Mouse (Mus musculus): ENCODE results near the gene R3hdm1. TPM values are rescaled to one million over a fixed set of nuclear protein-coding genes. Genes with fewer than 3 reads are reported as not detected.
"Not testable (repeated sequence)": the region's sequence is repeated elsewhere in the genome, so short reads cannot be mapped to it uniquely, and the experiment has no call there.

Gene R3hdm1
- polyA plus RNA-seq, 1 experiment from 2014 or later: 114 TPM

DNA sequence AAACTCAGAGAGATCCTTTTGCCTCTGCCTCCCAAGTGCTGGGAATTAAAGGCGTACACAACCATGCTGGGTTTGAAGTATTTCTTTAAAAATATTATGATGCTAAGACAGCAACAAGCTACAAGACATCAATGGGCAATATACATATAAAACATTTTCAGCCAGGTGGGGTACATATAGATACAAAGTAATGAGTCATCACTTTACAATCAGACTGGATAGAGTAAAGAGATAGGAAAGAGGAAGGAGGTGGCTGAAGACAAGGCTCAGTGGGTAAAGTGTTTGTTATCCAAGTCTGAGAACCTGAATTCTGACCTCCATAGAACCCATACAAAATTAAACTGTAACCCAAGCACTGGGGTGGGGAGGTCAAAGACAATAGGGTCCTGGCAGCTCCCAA lies 4.8 kb upstream of the R3hdm1 start:
- ATAC-seq (ENCODE audit: low FRiP score) (no peak), DNase-seq (ENCODE audit: low spot score) (no peak)
- 91% methylated on average over 1 of the region's 1 CpGs for WGBS
- Histone ChIP-seq H3K9ac (ENCODE audit: low read depth, low read length) (no peak overlapping the region), H3K36me3 (ENCODE audit: control insufficient read depth, insufficient read depth, low read length) (no peaks in the 10 kb centered on the region), H3K4me2 (replicated peaks; ENCODE audit: low read depth, low read length) (no peak overlapping the region), H3K4me3 (ENCODE audit: low read depth, low read length) (no peak overlapping the region), H3K4me1 (replicated peaks; ENCODE audit: control insufficient read depth, insufficient read depth, low read length) (no peaks in the 10 kb centered on the region), H3K9me3 (ENCODE audit: control insufficient read depth, low read length) (no peaks in the 10 kb centered on the region), H3K27me3 (ENCODE audit: control insufficient read depth, insufficient read depth, low read length) (no peaks in the 10 kb centered on the region), H3K27ac (ENCODE audit: low read depth, low read length) (no peak overlapping the region)

DNA sequence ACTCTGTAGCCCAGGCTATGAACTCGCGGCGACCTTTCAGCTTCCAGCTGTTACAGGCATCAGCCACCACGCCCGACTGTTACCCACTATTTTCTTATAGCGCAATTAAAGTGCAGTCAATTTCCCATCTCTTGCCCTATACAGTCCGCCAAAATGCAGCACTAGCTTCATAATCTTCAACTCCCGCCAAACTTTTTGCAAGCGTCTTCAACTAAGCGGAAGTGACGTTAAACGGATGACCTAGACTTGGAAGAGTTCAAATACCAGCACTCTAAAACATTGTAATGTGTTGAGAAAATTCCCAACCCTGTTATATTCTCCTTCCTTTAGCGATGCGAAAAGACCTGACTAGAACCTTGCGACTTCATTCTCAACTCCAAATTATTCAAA lies 855 bp upstream of the R3hdm1 start:
- no peak overlapping the region for H3K27ac ChIP-seq (ENCODE audit: low read depth, low read length)
- under 1% methylated on average over 15 of the region's 15 CpGs for WGBS
- DNase-seq (ENCODE audit: low spot score) (peak; percentile 83), ATAC-seq (ENCODE audit: low FRiP score) (peak; percentile 33)
- no peaks in the 10 kb centered on the region for H3K27me3 ChIP-seq (ENCODE audit: control insufficient read depth, insufficient read depth, low read length)
- peak overlapping the region; percentile 38; the same call in 1 of the 2 replicates for H3K9ac ChIP-seq (ENCODE audit: low read depth, low read length)
- peak overlapping the region; percentile 92 for H3K4me3 ChIP-seq (ENCODE audit: low read depth, low read length)
- H3K36me3 ChIP-seq (ENCODE audit: control insufficient read depth, insufficient read depth, low read length): no peaks in the 10 kb centered on the region
- H3K4me2 ChIP-seq (replicated peaks; ENCODE audit: low read depth, low read length): peak overlapping the region; percentile 35
- H3K9me3 ChIP-seq (ENCODE audit: control insufficient read depth, low read length): no peaks in the 10 kb centered on the region
- H3K4me1 ChIP-seq (replicated peaks; ENCODE audit: control insufficient read depth, insufficient read depth, low read length): no peaks in the 10 kb centered on the region

GRCm38 (mm10) chr1:128103520-128104088 lies 503 bp downstream of the R3hdm1 start:
- ATAC-seq (ENCODE audit: low FRiP score) (peak; percentile 78), DNase-seq (ENCODE audit: low spot score) (no peak)
- H3K27ac ChIP-seq (ENCODE audit: low read depth, low read length): peak overlapping the region; percentile 93

DNA sequence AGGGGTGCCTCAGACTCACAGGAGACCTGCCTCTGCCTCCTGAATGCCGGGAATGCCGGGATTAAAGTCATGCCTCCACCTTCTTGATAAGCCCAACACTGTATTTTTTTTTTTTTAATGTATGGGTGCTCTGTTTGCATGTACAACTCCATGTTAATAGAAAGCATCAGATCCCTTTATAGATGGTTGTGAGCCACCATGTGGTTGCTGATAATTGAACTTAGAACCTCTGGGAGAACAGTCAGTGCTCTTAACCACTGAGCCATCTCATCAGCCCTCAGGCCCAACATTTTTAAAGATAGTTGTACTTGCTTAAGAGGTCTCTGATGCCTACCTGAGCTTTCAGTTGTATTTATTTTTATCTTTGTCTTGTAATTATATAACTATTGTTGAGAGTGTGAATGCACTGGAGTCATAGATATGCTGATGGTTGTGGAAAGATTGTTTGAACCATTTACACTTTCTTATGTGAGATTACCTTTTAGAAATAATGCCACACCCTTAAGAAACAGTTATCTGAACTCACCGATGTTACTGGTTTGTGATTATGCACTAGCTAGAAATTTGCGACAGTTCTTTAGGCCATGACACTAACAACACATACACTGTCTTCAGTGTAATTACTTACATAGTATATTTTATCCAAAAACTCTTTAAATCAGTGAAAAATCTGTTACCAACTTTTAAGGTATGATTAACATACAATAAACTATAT lies 18.0 kb downstream of the R3hdm1 start:
- Histone ChIP-seq H3K4me3 (ENCODE audit: low read depth, low read length) (no peak overlapping the region), H3K27ac (ENCODE audit: low read depth, low read length) (no peak overlapping the region), H3K36me3 (ENCODE audit: control insufficient read depth, insufficient read depth, low read length) (no peaks in the 10 kb centered on the region), H3K9me3 (ENCODE audit: control insufficient read depth, low read length) (no peaks in the 10 kb centered on the region), H3K9ac (ENCODE audit: low read depth, low read length) (no peak overlapping the region), H3K4me2 (replicated peaks; ENCODE audit: low read depth, low read length) (no peak overlapping the region), H3K27me3 (ENCODE audit: control insufficient read depth, insufficient read depth, low read length) (no peaks in the 10 kb centered on the region), H3K4me1 (replicated peaks; ENCODE audit: control insufficient read depth, insufficient read depth, low read length) (no peaks in the 10 kb centered on the region)
- ATAC-seq (ENCODE audit: low FRiP score): no peak
- no peak for DNase-seq (ENCODE audit: low spot score)
- 96% methylated on average over 4 of the region's 4 CpGs for WGBS

More at GRCm38 (mm10) chr1:128103520-128104088, 503 bp downstream of the R3hdm1 start:
- Histone ChIP-seq H3K4me2 (replicated peaks; ENCODE audit: low read depth, low read length) (peak overlapping the region; percentile 63), H3K36me3 (ENCODE audit: control insufficient read depth, insufficient read depth, low read length) (no peaks in the 10 kb centered on the region), H3K9me3 (ENCODE audit: control insufficient read depth, low read length) (no peaks in the 10 kb centered on the region), H3K4me1 (replicated peaks; ENCODE audit: control insufficient read depth, insufficient read depth, low read length) (no peaks in the 10 kb centered on the region), H3K9ac (ENCODE audit: low read depth, low read length) (peak overlapping the region; percentile 91), H3K27me3 (ENCODE audit: control insufficient read depth, insufficient read depth, low read length) (no peaks in the 10 kb centered on the region), H3K4me3 (ENCODE audit: low read depth, low read length) (peak overlapping the region; percentile 92)
- WGBS: under 1% methylated on average over 43 of the region's 47 CpGs

DNA sequence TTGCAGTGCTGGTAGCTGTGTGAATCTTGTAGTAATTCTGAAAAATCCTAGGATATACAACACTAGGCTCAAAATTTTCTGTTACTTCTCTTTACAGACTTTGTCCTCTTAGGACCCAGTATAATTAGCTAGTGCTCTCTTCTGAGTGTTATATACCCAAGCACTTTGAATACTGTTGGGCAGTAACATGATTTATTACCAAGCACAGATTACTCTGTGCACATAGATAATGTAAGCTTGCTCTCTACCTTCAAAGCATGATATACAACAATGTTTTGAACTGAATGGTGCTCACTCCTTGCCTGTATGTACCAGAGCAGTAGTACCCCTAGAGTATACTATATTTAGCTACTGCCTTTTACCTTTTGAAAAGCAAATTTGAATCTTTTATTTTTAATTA lies 33.1 kb downstream of the R3hdm1 start:
- H3K4me1 ChIP-seq (replicated peaks; ENCODE audit: control insufficient read depth, insufficient read depth, low read length); H3K4me2 ChIP-seq (replicated peaks; ENCODE audit: low read depth, low read length); H3K27ac ChIP-seq (ENCODE audit: low read depth, low read length); H3K9ac ChIP-seq (ENCODE audit: low read depth, low read length); DNase-seq (ENCODE audit: low spot score); H3K9me3 ChIP-seq (ENCODE audit: control insufficient read depth, low read length); ATAC-seq (ENCODE audit: low FRiP score); H3K27me3 ChIP-seq (ENCODE audit: control insufficient read depth, insufficient read depth, low read length); H3K4me3 ChIP-seq (ENCODE audit: low read depth, low read length); H3K36me3 ChIP-seq (ENCODE audit: control insufficient read depth, insufficient read depth, low read length): not testable (repeated sequence)

GRCm38 (mm10) chr1:128141039-128141438 lies 37.9 kb downstream of the R3hdm1 start:
- no peaks in the 10 kb centered on the region for H3K4me1 ChIP-seq (replicated peaks; ENCODE audit: control insufficient read depth, insufficient read depth, low read length)

DNA sequence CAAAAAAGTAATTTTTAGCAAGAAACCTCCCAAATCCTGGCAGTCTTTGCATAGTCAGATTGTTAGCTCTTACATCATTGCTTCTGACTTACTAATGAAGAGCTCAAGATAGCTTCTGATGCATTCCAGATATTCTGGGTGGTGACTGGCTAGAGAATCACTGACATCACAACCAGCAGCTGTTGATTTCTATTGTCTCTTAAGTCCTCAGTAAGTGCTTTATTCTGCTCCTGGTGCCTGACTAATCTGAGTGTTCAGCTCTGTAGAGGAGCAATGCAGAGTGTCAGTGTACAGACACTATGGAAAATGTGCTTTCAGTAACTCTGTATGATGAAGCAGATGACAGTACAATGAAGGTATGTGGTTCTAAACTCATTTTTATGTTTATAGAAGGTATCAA lies 38.6 kb downstream of the R3hdm1 start:
- Histone ChIP-seq H3K36me3 (ENCODE audit: control insufficient read depth, insufficient read depth, low read length) (no peaks in the 10 kb centered on the region), H3K9ac (ENCODE audit: low read depth, low read length) (no peak overlapping the region), H3K4me3 (ENCODE audit: low read depth, low read length) (no peak overlapping the region), H3K27ac (ENCODE audit: low read depth, low read length) (no peak overlapping the region), H3K27me3 (ENCODE audit: control insufficient read depth, insufficient read depth, low read length) (no peaks in the 10 kb centered on the region), H3K4me2 (replicated peaks; ENCODE audit: low read depth, low read length) (no peak overlapping the region), H3K4me1 (replicated peaks; ENCODE audit: control insufficient read depth, insufficient read depth, low read length) (no peaks in the 10 kb centered on the region), H3K9me3 (ENCODE audit: control insufficient read depth, low read length) (no peaks in the 10 kb centered on the region)
- ATAC-seq (ENCODE audit: low FRiP score) (no peak), DNase-seq (ENCODE audit: low spot score) (peak; percentile 6)

More at GRCm38 (mm10) chr1:128141039-128141438, 37.9 kb downstream of the R3hdm1 start:
- no peaks in the 10 kb centered on the region for H3K27me3 ChIP-seq (ENCODE audit: control insufficient read depth, insufficient read depth, low read length)
- no peaks in the 10 kb centered on the region for H3K9me3 ChIP-seq (ENCODE audit: control insufficient read depth, low read length)
- ATAC-seq (ENCODE audit: low FRiP score): no peak
- DNase-seq (ENCODE audit: low spot score): no peak
- H3K4me3 ChIP-seq (ENCODE audit: low read depth, low read length): no peak overlapping the region
- no peak overlapping the region for H3K27ac ChIP-seq (ENCODE audit: low read depth, low read length)
- no peak overlapping the region for H3K9ac ChIP-seq (ENCODE audit: low read depth, low read length)
- H3K4me2 ChIP-seq (replicated peaks; ENCODE audit: low read depth, low read length): no peak overlapping the region
- H3K36me3 ChIP-seq (ENCODE audit: control insufficient read depth, insufficient read depth, low read length): no peaks in the 10 kb centered on the region

DNA sequence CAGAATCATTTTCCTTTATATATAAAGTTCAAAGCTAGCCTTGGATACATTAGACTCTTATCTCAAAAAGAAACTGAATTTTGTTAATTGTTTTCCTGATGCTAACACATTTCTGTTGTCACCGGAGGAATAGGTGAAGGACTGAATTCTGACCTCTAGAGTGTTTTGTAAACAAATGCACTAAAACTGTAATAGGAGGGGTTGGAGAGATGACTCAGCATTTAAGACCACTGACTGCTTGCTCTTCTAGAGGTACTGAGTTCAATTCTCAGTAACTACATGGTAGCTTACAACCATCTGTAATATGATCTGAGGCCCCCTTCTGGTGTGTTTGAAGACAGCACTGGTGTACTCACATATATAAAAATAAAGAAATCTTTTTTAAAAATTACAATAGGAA lies 63.9 kb downstream of the R3hdm1 start:
- no peak overlapping the region for H3K9ac ChIP-seq (ENCODE audit: low read depth, low read length)

DNA sequence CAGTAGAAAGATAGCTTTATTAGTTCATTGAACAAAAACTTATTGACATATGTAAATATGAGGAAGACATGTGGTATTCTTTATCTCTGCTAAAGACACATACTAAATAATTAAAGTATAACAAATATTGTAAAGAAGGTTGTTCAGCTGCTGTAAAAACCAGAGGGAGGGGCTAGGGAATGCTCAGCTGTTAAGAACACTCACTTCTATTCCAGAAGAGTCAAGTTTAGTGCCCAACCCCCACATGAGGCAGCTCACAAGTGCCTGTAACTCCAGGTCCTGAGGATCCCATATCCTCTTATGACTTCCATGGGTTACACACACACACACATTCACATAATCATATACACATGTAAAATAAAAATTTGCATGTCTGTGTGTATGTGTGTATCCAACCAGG lies 67.0 kb downstream of the R3hdm1 start:
- DNase-seq (ENCODE audit: low spot score) (no peak), ATAC-seq (ENCODE audit: low FRiP score) (no peak)
- no peak overlapping the region for H3K4me2 ChIP-seq (replicated peaks; ENCODE audit: low read depth, low read length)
- no peak overlapping the region for H3K9ac ChIP-seq (ENCODE audit: low read depth, low read length)
- H3K4me3 ChIP-seq (ENCODE audit: low read depth, low read length): no peak overlapping the region
- H3K4me1 ChIP-seq (replicated peaks; ENCODE audit: control insufficient read depth, insufficient read depth, low read length): no peaks in the 10 kb centered on the region
- no peaks in the 10 kb centered on the region for H3K9me3 ChIP-seq (ENCODE audit: control insufficient read depth, low read length)
- no peaks in the 10 kb centered on the region for H3K36me3 ChIP-seq (ENCODE audit: control insufficient read depth, insufficient read depth, low read length)
- H3K27me3 ChIP-seq (ENCODE audit: control insufficient read depth, insufficient read depth, low read length): no peaks in the 10 kb centered on the region
- H3K27ac ChIP-seq (ENCODE audit: low read depth, low read length): no peak overlapping the region

More for the DNA sequence above, 63.9 kb downstream of the R3hdm1 start:
- H3K9me3 ChIP-seq (ENCODE audit: control insufficient read depth, low read length): no peaks in the 10 kb centered on the region
- WGBS: 86% methylated on average over 1 of the region's 1 CpGs
- H3K36me3 ChIP-seq (ENCODE audit: control insufficient read depth, insufficient read depth, low read length): no peaks in the 10 kb centered on the region
- no peak overlapping the region for H3K27ac ChIP-seq (ENCODE audit: low read depth, low read length)
- DNase-seq (ENCODE audit: low spot score) (no peak), ATAC-seq (ENCODE audit: low FRiP score) (no peak)
- H3K4me3 ChIP-seq (ENCODE audit: low read depth, low read length): no peak overlapping the region
- H3K4me2 ChIP-seq (replicated peaks; ENCODE audit: low read depth, low read length): no peak overlapping the region
- H3K27me3 ChIP-seq (ENCODE audit: control insufficient read depth, insufficient read depth, low read length): no peaks in the 10 kb centered on the region
- no peaks in the 10 kb centered on the region for H3K4me1 ChIP-seq (replicated peaks; ENCODE audit: control insufficient read depth, insufficient read depth, low read length)
